12 mouse cellular contexts compared by ENCODE assay signal in the genomic region with DNA sequence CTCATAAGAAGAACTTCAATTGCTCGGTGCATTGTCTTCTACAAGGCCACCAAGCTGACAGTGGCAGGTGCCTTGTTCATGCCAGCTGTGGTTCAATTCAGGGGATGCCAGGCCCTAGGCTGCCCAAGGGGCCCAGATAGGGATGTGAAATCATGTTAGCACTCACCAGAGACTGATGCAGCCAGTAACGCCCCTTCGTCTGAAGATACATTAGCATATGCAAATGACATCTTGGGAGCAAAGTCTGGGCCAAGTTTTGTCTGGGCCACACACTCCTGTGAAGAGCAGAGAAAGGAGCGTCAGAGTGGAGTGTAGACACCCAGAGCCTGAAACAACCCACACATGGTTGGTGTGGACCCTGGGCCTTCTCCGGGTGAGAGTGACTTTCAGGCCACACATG. TPM values are rescaled to one million over a fixed set of nuclear protein-coding genes. Genes with fewer than 3 reads are reported as not detected.
DNase-seq lines count a peak whose midpoint lies in the region; ATAC-seq and TF ChIP-seq lines count a peak whose summit lies in the region.
"Had no signal": no experiment of that assay in that cellular context is flagged by ENCODE, and none has a peak within 500 bp of the region (broad histone marks: within the 10 kb centered on the region; RNA-seq: fewer than 3 reads in every experiment).

No protein-coding gene starts in this region.

- ATAC-seq in hindbrain, embryonic 13.5 days (ENCODE audit: low FRiP score) = peak; percentile 66
- ATAC-seq: liver, embryonic 12.5 days had no signal

- H3K4me3 ChIP-seq in hindbrain, embryonic 13.5 days = no peak overlapping the region
- H3K4me3 ChIP-seq in thymus, adult 2 months (ENCODE audit: control insufficient read depth, insufficient read depth, low read length) = no peak overlapping the region
- H3K4me3 ChIP-seq: heart, embryonic 12.5 days; kidney, embryonic 15.5 days; liver, embryonic 12.5 days had no signal

- H3K4me2 ChIP-seq in hindbrain, embryonic 13.5 days = no peak overlapping the region
- H3K4me2 ChIP-seq: heart, embryonic 12.5 days; kidney, embryonic 15.5 days; liver, embryonic 12.5 days had no signal

- intact Hi-C loops in heart, postnatal 14 days (cut with DNase I) = no loop called here

- H3K27me3 ChIP-seq in hindbrain, embryonic 13.5 days = no peaks in the 10 kb centered on the region
- no peaks in the 10 kb centered on the region for H3K27me3 ChIP-seq in thymus, adult 2 months (ENCODE audit: control insufficient read depth, insufficient read depth, low read length)
- H3K27me3 ChIP-seq: heart, embryonic 12.5 days; kidney, embryonic 15.5 days; liver, embryonic 12.5 days had no signal

- no peaks in the 10 kb centered on the region for H3K36me3 ChIP-seq in hindbrain, embryonic 13.5 days
- no peaks in the 10 kb centered on the region for H3K36me3 ChIP-seq in thymus, adult 2 months (ENCODE audit: control insufficient read depth, insufficient read depth, low read length)
- H3K36me3 ChIP-seq: heart, embryonic 12.5 days; kidney, embryonic 15.5 days; liver, embryonic 12.5 days had no signal

- no peak overlapping the region for H3K9ac ChIP-seq in hindbrain, embryonic 13.5 days
- H3K9ac ChIP-seq: heart, embryonic 12.5 days; kidney, embryonic 15.5 days; liver, embryonic 12.5 days had no signal

- peak overlapping the region; percentile 85 for H3K27ac ChIP-seq in hindbrain, embryonic 13.5 days
- no peak overlapping the region for H3K27ac ChIP-seq in thymus, adult 2 months (ENCODE audit: control insufficient read depth, insufficient read depth, low read length)
- H3K27ac ChIP-seq: kidney, embryonic 15.5 days; liver, embryonic 12.5 days had no signal

- H3K4me1 ChIP-seq in hindbrain, embryonic 13.5 days (replicated peaks) = peaks cover 16% of the 10 kb centered on the region
- peaks cover 3% of the 10 kb centered on the region for H3K4me1 ChIP-seq in thymus, adult 2 months (replicated peaks; ENCODE audit: control insufficient read depth, insufficient read depth, low read length)
- H3K4me1 ChIP-seq: heart, embryonic 12.5 days; liver, embryonic 12.5 days had no signal

- TF ChIP-seq POLR2A in thymus, adult 2 months (IDR thresholded peaks at IDR 0.05; ENCODE audit: control insufficient read depth, extremely low read depth, insufficient read depth, low read length, poor library complexity) = no peak

- WGBS in hindbrain, embryonic 13.5 days = 50% methylated on average over 5 of the region's 5 CpGs
- 94% methylated on average over 5 of the region's 5 CpGs for WGBS in thymus, adult 2 months

- DNase-seq in cerebellum, postnatal 10 days = peak; percentile 30 to 33
- DNase-seq in cerebellum, adult 11 months = no peak
- peak; percentile 67 for DNase-seq in retina, postnatal 1 day
- no peak for DNase-seq in retina, embryonic 14.5 days (ENCODE audit: low spot score)
- no peak for DNase-seq in heart, postnatal 14 days
- DNase-seq in kidney, postnatal 10 days = no peak
- DNase-seq in thymus, adult 2 months = no peak
- DNase-seq: thymus, adult 18-20 months had no signal

- no peaks in the 10 kb centered on the region for H3K9me3 ChIP-seq in hindbrain, embryonic 13.5 days
- H3K9me3 ChIP-seq: kidney, embryonic 15.5 days; liver, embryonic 12.5 days had no signal

- no peak for TF ChIP-seq CTCF in thymus, adult 2 months (IDR thresholded peaks at IDR 0.05; ENCODE audit: borderline replicate concordance, control insufficient read depth, extremely low read depth, insufficient read depth, low read length, poor library complexity)

RNA-seq across cellular contexts. Expression of a gene that starts 17.0 kb away (rescaled TPM):
- 21.3 and 23.2 TPM in 2 replicates for polyA plus RNA-seq in hindbrain, embryonic 13.5 days (2015; fragmentation: Nextera tagmentation; extraction: Ambion mirVana)
- under 1 TPM; 0.51 to 0.67 TPM for total RNA-seq in heart, postnatal 14 days (2021)
- polyA plus RNA-seq in thymus, adult 2 months (2012; rRNA removed) = 19.9 and 21.6 TPM in 2 replicates

Comparison
In these comparisons a context has a peak if more than half of its experiments do, and no peak if none do; other contexts are left out.
1. DNase-seq: peak in cerebellum, postnatal 10 days (2 of 2) and retina, postnatal 1 day (single experiment); none in cerebellum, adult 11 months (single experiment), retina, embryonic 14.5 days (single experiment), heart, postnatal 14 days (0 of 2), kidney, postnatal 10 days (single experiment) and thymus, adult 2 months (single experiment).